Mouse (Mus musculus): ENCODE measurements around the gene Mrpl49.

The Mrpl49 gene

DNA sequence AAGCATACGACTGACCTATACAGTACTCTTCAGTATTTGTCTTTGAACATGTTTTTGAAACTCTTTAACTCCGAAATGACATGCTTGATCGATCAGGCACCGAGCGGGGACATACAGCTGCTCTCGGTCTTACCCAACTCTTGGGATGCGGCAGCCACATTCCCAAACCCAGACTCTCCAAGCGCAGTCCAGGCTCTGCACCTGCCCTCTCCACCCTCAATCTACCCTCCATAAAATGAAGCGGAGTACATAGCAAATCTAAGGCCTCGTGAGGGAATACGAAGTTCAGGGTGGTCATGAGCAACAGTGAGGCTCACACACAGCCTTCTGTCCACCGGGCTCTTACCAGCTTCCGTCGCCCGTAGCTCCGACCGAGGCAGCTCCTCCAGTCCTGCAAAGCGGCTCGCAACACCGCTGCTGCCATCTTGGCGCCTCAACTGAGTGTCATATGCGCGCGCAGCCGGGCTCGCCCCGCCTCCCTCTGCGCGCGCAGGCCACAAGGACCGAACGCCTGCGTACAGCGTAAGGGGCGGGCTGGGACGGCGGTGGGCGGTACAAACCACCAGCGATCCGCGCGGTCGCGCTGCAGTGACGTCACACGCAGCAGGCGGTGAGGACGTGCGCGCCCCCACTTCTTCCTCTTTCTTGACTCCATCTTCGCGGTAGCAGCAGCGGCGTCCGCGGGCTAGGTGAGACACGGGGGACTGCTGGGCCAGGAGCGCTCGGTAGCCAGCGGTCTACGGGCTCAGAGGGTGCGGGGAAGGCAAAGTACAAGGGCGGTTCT lies at the start of gene Mrpl49, which contains the start of gene Fau:
TSS of gene Mrpl49 (minus strand) at position 473 of the 784 bp plus-strand sequence.
TSS of gene Fau (plus strand) at position 532 of the 784 bp plus-strand sequence.
- DNase-seq (ENCODE audit: low spot score) = peak; percentile 87

DNA sequence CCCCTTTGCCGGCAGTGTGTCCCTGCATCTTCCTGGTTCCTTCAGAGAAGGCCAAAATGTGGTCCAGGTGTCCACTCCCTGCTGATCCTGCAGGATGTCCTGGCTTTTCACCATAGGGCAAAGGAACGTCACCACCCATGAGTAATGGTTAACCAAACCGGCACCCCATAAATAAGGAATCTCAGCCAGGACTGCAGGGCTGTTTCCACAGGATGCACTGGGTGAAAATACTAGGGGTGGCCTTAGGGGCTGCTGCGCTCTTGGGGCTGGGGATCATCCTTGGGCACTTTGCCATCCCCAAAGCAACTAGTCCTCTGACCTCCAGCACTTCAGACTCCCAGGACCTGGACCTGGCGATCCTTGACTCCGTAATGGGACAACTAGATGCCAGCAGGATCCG lies 48.0 kb upstream of the Mrpl49 start, which contains the start of gene Naaladl1:
TSS of gene Naaladl1 (plus strand) at position 197 of the 400 bp plus-strand sequence.
- DNase-seq (ENCODE audit: low spot score) = no peak

DNA sequence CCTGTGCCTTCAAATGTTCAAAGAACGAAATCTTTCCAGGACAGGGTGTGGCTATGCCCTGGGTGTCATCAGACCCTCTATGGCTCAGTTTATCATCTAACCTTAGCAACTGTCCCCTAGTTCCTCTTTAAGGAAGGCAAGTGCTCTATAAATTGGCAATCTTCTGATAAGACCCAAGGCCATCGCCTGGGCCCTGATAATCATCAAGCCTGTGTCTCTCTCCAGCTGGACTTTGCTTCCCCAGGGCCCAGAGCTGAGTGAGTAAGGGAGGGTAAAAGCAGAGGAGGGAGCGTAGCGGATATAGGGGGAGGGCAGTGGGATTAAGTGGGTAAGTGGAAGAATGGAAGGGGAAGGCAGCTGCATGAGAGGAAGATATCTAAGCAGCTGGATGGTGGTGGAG lies 46.9 kb upstream of the Mrpl49 start:
- DNase-seq (ENCODE audit: low spot score) = no peak

DNA sequence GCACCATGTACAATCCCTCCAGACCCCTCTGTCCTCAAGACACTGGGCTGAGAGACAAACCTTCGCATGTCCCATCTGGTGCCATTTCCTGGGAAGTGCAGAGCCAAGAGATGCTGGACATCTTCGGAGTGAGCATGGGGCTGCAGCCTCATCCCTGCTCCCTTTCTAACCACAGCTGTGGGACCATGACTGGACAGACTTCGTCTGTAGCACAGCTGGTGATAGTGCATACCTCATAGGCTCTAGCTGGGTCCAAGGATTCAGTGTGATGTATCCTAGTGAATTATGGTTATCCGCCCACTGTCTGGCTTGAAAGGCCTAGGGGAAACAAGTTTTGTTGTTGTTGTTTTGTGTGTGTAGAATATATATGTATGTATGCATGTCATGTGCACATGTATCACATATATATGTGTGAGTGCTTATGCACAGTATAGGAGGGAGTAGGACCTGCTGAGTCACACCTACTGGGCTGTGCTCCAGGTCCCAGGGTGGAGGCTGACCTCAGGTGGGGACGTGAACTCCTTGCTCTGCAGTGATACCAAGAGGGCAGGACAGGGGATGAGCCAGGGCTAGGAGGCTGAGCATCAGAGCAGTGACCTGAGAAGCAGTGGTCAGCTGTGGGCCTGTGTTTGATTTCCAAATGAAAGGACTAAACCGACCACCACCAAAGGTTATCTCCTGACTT lies 44.7 kb upstream of the Mrpl49 start:
- no peak for DNase-seq (ENCODE audit: low spot score)

DNA sequence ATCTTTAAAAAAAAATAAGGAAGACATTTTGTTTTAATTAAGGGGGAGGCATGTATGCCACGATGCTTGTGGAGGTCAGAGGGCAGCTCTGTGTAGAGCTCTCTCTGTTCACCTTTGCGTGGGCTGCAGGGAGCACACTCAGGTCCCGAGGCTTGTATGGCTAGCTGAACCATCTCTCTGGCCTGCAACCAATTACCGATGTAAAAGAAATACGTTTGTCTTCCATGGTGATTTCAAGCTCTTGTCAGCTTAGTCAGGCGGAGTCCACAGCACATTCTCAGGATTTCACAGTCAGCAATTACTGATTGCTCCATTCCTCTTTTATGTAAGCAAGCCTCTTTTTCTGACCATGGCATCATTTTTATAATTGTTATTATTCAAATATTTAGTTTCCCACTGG lies 43.6 kb upstream of the Mrpl49 start:
- DNase-seq (ENCODE audit: low spot score) = no peak

DNA sequence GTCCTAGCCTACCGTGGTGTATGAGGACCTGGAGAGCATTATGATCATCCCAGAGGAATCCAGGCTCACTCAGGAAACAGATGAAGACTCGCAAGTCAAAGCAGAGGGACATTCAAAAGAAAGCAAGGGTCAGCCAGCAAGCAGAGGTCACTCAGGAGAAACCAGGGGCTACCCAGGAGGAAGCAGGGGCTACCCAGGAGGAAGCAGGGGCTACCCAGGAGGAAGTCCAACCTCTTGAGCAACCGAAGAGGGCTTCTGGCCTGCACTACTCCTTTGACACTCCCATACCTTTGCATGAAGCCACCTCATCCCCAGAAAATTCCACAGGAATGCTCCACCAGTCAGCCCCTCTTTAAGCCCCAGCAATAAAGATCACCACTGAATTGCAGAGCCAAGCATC lies 40.3 kb upstream of the Mrpl49 start:
- no peak for DNase-seq (ENCODE audit: low spot score)

DNA sequence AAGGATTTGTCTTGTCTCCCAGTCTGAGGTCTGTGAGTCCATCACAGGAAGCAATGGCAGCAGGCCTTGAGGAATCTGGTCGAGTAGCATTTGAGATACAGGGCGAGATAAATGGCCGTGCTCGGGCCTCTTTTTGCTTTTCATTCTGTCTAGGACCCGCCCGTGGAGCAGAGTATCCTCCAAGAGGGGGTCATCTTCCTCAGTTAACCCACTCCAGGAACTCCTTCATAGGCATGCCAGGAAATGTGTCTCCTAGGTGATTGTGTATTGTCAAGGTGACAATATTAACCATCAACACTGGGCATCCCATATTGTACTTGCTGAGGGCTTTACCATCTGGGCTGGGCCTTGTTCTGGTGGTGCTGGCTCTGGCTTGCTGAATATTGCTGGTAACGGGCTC lies 36.5 kb upstream of the Mrpl49 start, which contains the start of gene AC131692.1:
TSS of gene AC131692.1 (plus strand) at position 301 of the 400 bp plus-strand sequence.
- no peak for DNase-seq (ENCODE audit: low spot score)

DNA sequence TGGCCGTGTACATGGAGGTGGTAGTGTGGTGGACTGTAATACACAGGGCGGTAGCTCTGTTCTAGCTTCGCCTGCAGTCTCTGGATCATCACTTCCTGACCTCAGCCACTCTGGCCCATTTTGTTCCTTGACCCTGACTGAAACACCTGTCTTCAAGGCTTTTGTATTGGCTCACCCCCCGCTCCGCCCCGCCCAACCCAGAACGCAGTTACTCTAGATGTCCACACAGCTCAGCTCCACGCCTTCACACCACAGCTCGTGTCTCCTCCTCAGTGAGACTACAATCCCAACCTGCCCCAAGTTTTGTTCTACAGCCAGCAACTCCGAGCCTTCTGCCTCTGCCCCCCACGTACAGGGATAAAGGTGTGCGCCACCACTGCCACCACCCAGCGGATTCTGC lies 31.3 kb upstream of the Mrpl49 start:
- no peak for DNase-seq (ENCODE audit: low spot score)

DNA sequence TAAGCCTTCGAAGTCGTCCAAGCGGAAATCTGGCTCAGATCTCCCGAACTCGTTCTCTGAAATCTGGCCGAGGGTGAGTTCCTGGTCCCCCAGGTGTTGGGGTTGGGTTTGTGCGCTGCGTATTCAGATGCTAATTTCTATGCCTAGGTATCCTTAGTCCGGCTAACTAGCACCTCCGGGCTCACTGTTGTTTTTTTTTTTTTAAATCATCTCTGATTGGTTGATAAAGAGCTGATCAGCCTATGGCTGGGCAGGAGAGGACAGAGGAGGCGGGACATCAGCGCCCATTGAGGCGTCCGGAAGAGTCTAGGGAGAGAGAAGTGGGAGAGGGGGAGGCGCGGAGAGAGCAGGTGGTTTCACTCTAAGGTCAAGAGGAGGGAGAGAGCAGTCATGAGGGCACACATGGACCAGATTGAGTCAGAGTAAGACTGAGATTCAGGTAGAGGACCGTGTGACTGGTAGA lies 27.9 kb upstream of the Mrpl49 start:
- no peak for DNase-seq (ENCODE audit: low spot score)

DNA sequence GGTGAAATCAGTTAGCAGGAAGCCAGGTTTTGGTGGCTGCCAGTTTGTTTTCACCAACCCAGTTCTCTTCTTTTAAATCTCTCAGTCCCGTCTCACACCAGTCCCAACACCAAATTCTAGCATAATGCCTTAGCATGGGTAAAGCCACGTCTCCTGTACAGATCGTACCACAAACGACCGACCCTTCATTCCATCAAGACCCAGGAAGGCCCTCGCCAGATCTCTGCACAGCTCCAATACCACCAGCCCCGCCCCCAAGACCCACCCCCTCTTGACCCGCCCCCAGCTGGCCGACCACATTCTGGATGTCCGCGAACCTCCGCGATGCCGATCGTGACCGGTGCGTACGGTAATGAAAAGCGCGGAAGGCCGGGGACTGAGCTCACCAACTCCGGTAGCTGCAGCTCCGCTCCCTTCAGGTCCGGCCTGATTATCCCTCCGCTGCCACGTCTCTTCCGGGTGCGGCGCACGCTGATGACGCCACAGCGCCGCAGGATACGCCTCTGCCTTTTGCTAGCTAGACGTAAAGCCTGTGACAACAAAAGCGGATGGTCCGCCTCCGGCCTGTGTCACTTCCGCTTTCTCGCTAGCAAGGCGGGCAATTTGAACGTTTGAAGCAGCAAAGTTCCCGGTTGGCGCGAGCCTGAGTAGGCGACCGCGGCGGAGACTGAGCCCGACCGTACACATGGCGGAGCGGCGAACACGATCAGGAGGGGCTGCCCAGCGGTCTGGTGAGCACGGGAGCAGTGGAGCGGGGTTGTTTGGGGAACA lies 27.1 kb upstream of the Mrpl49 start, which contains the start of the genes Zfpl1 and Cdca5:
TSS of gene Zfpl1 (minus strand) at position 479 of the 771 bp plus-strand sequence.
TSS of gene Cdca5 (plus strand) at position 506 of the 771 bp plus-strand sequence.
- peak; percentile 94 for DNase-seq (ENCODE audit: low spot score)

DNA sequence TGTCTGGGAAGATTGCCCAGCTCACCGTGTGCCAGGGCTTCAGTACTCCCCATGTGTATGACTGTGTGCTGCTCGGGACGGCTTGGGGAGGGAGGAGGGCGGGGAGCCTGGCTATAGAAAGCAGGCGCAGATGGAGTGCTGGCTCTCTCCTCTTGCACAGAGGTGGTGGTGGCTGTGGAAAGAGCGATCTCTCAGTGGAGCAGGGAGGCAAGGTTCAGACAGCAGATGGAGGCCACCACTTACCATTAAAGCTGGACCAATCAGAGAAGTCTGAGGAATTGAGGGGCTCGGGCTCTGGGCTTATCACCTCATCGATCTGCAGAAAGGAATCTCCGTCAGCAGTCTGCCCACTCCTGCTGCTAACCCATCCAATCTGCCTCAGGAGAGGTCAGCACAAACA lies 24.6 kb upstream of the Mrpl49 start, which contains the start of gene Gm28374:
TSS of gene Gm28374 (minus strand) at position 101 of the 400 bp plus-strand sequence.
- DNase-seq (ENCODE audit: low spot score) = no peak

DNA sequence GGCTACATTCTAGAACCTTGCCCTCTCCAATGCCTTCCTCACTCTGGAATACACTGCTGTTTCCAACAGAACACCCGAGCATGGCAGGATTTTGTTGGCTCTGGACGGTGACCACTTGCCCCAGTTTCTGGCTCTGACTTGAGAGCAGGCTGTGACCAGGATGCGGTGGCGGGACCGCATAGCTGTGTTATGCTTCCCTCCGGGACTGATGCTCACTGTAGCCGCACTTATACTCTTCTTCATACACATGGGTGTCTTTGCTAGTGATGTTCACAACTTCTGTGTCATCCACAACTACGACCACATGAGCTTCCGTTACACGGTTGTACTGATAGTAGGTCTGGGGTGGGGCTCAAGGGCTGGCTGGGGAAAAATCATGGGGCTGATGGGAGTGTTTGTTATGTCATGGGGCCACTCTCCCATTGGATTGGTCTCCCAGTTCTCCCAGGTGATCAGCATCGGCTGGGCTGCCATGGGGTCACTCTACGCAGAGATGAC lies 22.4 kb upstream of the Mrpl49 start, which contains the start of gene Tmem262:
TSS of gene Tmem262 (plus strand) at position 51 of the 498 bp plus-strand sequence.
- no peak for DNase-seq (ENCODE audit: low spot score)

DNA sequence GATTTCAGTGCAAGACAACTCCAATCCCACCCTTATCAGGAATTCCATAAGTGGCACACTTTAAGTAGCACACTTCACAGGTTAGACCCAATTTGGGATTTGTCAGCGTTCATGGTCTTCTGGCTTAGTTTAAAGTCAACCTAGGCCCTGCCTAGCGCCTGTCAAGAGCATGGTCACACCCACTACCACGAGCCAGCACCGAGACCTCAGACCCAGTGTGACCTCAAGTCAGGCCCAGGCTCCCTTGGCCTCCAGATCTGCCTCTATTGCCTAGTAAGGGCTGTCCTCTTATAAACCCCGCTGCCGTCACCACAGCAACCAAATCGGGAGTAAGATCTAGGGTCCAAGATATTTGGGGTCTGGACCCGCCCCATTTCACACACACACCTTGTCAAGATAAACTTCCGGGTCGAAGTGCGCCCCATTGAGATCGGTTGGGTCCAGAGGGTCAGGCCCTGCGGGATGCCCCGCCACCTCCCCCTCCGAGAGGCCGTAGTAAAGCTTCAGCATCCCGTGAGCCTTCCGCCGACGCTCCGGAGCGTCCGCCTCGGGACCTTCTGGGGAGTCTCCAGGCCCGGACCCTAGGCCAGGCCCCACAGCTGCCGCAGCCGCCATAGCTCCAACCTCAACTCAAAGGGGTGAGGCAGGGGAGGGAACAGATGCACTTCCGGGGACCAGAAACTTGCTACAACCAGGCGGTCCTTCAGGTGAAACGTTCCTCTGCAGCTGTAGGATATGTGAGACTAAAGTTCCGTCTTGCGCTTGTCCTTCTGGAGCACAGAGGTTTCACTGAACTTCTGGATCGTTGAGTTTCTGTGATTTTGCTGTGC lies 19.2 kb upstream of the Mrpl49 start, which contains the start of gene Vps51:
TSS of gene Vps51 (minus strand) at position 668 of the 830 bp plus-strand sequence.
- DNase-seq (ENCODE audit: low spot score) = peak; percentile 82

DNA sequence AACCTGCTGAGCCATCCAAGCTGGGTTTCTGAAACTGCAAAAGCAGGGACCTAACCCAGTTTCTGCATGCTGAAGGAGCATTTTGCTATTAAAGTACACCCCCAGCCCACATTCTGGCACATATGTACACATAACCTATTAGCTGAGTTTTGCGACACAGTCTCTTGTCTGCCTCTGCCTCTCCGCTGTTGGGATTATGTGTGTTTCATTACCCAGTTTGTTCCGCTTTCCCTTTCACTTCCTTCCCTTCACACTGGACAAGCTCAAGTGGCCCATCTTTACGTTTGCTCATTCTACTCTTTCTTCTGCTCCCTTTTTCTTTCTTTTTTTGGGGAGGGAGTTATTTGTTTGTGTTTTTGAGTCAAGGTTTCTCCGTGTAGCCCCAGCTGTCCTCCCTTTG lies 16.3 kb upstream of the Mrpl49 start:
- no peak for DNase-seq (ENCODE audit: low spot score)

DNA sequence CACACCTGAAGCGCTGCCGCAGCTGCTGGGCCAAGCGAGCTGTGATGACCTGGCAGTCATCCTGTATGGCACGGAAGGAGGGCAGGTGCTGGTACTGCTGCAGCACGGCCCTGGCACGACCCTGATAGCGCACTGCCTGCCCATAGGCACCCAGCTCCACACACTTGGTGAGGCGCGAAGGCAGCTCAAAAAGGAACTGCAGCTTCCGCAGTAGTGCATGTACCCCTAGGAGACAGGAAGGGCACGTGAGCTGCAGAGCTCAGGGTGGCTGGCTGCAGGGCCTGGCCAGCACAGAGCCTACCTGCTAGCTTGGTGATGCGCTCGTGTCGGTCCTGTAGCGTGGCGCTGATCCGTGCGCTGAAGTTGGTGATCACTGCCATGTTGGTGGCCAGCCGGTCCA lies 13.7 kb upstream of the Mrpl49 start:
- no peak for DNase-seq (ENCODE audit: low spot score)

DNA sequence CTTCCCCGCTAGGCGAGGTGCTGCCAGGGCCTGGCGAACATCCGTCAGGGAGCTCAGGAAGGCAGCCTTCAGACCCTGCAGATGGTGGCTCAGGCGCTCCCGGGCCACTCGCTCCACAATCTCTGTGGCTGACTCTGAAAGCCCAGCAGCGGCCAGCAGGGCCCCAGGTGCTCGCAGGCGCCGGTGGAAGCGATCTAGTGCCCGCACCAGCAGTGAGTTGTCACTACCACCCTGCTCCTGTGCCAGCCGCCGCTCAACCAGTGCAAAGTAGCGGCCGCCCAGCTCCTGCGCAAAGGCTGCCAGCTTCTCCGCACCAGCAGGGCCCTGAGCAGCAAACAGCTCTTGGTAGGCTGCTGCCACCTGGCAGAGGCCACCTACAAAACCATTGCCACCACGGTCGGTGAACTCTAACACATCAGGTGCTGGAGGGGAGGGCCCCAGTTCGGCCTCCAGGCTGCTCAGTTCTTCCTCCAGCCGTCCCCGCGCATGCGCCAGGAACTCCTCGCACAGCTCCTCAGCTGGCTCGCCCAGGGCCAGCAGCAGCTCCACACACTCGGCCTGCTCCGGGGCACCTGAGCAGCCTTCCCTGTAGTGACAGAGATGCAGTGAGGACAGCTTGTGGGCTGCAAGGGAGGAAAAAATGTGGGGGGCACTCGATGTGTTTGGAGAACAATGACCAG lies 13.1 kb upstream of the Mrpl49 start:
- no peak for DNase-seq (ENCODE audit: low spot score)

DNA sequence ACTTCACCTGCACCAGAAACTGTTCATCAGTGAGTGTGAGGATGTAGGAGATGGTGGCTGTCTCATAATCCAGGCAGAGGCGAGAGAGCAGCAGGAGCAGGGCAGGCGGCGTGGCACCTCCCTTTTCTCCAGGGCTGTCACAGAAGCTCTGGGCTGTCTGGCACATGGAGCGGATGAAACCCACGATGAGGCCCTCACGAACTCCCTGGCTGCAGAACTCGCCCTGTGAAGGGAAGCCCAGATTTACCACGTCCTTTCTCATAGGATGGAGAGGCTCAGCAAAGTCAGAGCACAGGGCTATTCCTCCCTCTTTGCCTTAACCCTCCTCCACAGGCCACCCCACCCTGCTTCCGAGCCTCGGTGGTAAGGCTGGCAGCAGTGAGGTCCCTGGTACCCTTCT lies 12.3 kb upstream of the Mrpl49 start:
- no peak for DNase-seq (ENCODE audit: low spot score)

DNA sequence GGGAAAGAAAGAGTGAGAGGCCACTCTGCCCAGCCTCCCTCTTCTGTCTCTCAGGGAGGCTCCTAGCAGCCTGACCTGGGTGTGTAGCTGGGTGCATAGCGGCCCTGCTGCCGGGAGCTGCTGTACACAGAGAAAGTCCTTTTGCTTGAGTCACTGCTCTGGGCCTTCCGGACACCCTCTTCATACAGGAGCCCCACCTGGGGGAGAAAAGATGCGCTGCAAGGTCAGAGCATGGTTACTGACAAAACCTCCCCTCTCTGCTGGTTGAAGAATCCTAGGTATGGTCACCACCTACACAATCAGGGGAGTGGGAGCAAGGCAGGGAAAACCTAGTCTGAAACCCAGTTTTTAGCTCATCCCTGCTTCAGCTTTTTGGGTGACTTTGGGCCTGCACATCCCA lies 11.4 kb upstream of the Mrpl49 start:
- no peak for DNase-seq (ENCODE audit: low spot score)

DNA sequence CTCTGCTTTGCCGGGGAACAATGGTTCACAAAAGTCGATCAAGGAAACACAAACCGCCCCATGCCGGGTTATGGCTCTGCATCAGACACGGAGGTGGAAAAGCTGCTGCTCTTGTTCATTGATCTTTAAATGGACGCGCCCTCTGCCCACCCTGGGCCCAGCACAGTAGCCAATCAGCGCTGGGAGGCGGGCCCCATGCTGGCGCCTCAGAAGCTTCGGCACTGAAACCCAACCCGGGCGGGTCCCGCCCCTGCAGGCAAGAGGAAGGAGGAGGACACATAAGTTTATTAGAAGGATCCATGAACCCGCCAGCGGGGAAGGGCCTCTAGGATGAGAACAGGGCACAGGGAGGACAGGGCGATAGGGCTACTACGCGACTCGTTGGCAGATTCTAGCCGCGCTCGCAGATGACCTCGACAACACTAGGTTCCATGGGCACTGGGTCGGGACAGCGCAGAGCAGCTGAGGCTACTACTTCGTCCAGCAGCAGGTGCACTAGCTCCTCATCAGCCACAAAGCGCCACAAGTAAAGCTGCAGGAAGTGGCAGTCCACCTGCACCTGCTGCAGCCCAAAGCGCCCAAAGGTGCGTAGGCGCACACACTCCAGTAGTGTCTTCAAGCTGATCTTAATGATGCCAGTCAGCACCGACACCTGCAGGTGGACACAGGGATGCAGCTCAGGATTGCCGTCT lies 10.3 kb upstream of the Mrpl49 start, which contains the start of gene Tm7sf2:
TSS of gene Tm7sf2 (minus strand) at position 650 of the 692 bp plus-strand sequence.
- DNase-seq (ENCODE audit: low spot score) = peak; percentile 63

Measured in layer of hippocampus, adult 9-10 months (tissue).